Mouse (Mus musculus): ENCODE results near the gene Ramp1.

- TF ChIP-seq CTCF (conservative IDR thresholded peaks at IDR 0.05; ENCODE audit: insufficient read depth, insufficient read length, low read depth, low read length) (no peak), POLR2A (IDR thresholded peaks at IDR 0.05; ENCODE audit: low read depth, low read length) (no peak)
Observed at GRCm38 (mm10) chr1:91174796-91175195, 4.8 kb upstream of the Ramp1 start.
